In the genomic region with DNA sequence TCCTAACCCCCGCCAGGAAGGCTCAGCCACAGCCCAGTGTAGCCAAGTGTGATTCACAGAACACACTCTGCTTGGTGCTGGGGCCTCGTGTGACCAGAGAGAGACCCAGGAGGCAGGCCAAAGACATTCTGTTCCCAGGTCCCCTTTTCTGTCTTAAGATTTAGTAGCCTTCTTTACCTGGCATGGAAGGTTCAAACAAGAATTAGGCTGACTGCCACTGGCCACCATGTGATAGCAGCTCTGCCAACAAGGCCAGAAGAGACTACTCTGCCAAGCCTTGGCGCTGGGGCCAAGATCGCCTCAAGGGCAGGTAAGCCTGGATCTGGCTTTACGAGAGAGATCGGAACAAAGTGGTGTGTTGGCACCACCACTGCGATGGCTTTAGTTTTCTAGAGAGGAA, we compare ENCODE assay signal across 12 mouse cellular contexts. TPM values are rescaled to one million over a fixed set of nuclear protein-coding genes. Genes with fewer than 3 reads are reported as not detected.
DNase-seq lines count a peak whose midpoint lies in the region; TF ChIP-seq lines count a peak whose summit lies in the region.
"Had no signal": no experiment of that assay in that cellular context is flagged by ENCODE, and none has a peak within 500 bp of the region (broad histone marks: within the 10 kb centered on the region; RNA-seq: fewer than 3 reads in every experiment).

No protein-coding gene starts in this region.

- WGBS in cerebellum, adult 2 months = 13% methylated on average over 7 of the region's 7 CpGs

- no peak for TF ChIP-seq POLR2A in cerebellum, adult 2 months (IDR thresholded peaks at IDR 0.05; ENCODE audit: borderline replicate concordance, insufficient read depth, low read length)

- DNase-seq in kidney, adult 11 months = peak; percentile 85
- DNase-seq in kidney, postnatal 4 days = no peak
- peak; percentile 84 for DNase-seq in adrenal gland, postnatal 10 days
- DNase-seq in cerebellum, adult 2 months = peak; percentile 74 to 83
- peak; percentile 58 to 71 for DNase-seq in gastrocnemius, postnatal 36 days
- no peak for DNase-seq in right cerebral cortex, adult 2 months (ENCODE audit: low spot score in 2 of 2)
- DNase-seq in left cerebral cortex, postnatal 10 days (ENCODE audit: extremely low spot score in 1 of 2, low spot score in 2 of 2) = no peak
- no peak for DNase-seq in right cerebral cortex, postnatal 10 days (ENCODE audit: low spot score in 2 of 2)
- DNase-seq: liver, postnatal 0 days had no signal

- intact Hi-C loops in gastrocnemius, postnatal 36 days (cut with DNase I) = no loop called here
- intact Hi-C loops in left cerebral cortex, postnatal 10 days (cut with DNase I) = no loop called here

- no peaks in the 10 kb centered on the region for H3K27me3 ChIP-seq in cerebellum, adult 2 months (ENCODE audit: control insufficient read depth, insufficient read depth, low read length)
- H3K27me3 ChIP-seq: megakaryocyte, embryonic 14.5 days had no signal

- H3K4me1 ChIP-seq in cerebellum, adult 2 months (ENCODE audit: control insufficient read depth, insufficient read depth, low read length) = peaks cover 22% of the 10 kb centered on the region

- no peak overlapping the region for H3K27ac ChIP-seq in cerebellum, adult 2 months (ENCODE audit: insufficient read depth, low read length)

- no peak for TF ChIP-seq CTCF in cerebellum, adult 2 months (IDR thresholded peaks at IDR 0.05; ENCODE audit: borderline replicate concordance, insufficient read depth, low read depth, low read length)

- H3K4me3 ChIP-seq in cerebellum, adult 2 months (replicated peaks; ENCODE audit: insufficient read depth, low read depth, low read length) = no peak overlapping the region
- H3K4me3 ChIP-seq: erythroblast, embryonic 14.5 days had no signal

RNA-seq across cellular contexts. Expression of a gene that starts 6.9 kb away (rescaled TPM):
- 10 to 100 TPM; 96.8 to 100.0 TPM for total RNA-seq in adrenal gland, postnatal 10 days (2021)
- polyA plus RNA-seq in cerebellum, adult 2 months (2012; rRNA removed) = 57.8 and 59.5 TPM in 2 replicates
- 10 to 100 TPM; 62.0 to 74.5 TPM for total RNA-seq in gastrocnemius, postnatal 36 days (2021)
- total RNA-seq in left cerebral cortex, postnatal 10 days (2021) = 100 to 1,000 TPM in 1 of 2 experiments, 10 to 100 TPM in 1; 96.2 to 103 TPM

RNA-seq across cellular contexts. Expression of a gene that starts 7.3 kb away (rescaled TPM):
- total RNA-seq in adrenal gland, postnatal 10 days (2021) = 10 to 100 TPM; 51.3 to 57.3 TPM
- polyA plus RNA-seq in cerebellum, adult 2 months (2012; rRNA removed) = 20.7 and 21.5 TPM in 2 replicates
- 10 to 100 TPM; 55.5 to 71.5 TPM for total RNA-seq in gastrocnemius, postnatal 36 days (2021)
- total RNA-seq in left cerebral cortex, postnatal 10 days (2021) = 10 to 100 TPM; 21.6 to 22.0 TPM

RNA-seq across cellular contexts. Expression of a gene that starts 49.7 kb away (rescaled TPM):
- 1 to 10 TPM; 1.1 to 3.9 TPM for total RNA-seq in adrenal gland, postnatal 10 days (2021)
- 22.3 and 23.8 TPM in 2 replicates for polyA plus RNA-seq in cerebellum, adult 2 months (2012; rRNA removed)
- total RNA-seq in gastrocnemius, postnatal 36 days (2021) = under 1 TPM; 0.20 to 0.64 TPM
- 10 to 100 TPM; 21.3 to 27.5 TPM for total RNA-seq in left cerebral cortex, postnatal 10 days (2021)
- total RNA-seq: granulocyte monocyte progenitor cell, adult 5-6 weeks had no signal
- polyA plus RNA-seq: erythroblast, embryonic 14.5 days had no signal

RNA-seq across cellular contexts. Expression of a gene that starts 51.0 kb away (rescaled TPM):
- under 1 TPM; 0.48 to 0.88 TPM for total RNA-seq in adrenal gland, postnatal 10 days (2021)
- 3.2 and 3.5 TPM in 2 replicates for polyA plus RNA-seq in cerebellum, adult 2 months (2012; rRNA removed)
- total RNA-seq in gastrocnemius, postnatal 36 days (2021) = under 1 TPM in 1 of 2 experiments, not detected in 1; 0.33 TPM
- 1 to 10 TPM; 1.5 to 4.1 TPM for total RNA-seq in left cerebral cortex, postnatal 10 days (2021)
- polyA plus RNA-seq: erythroblast, embryonic 14.5 days had no signal

Comparison
In these comparisons a context has a peak if more than half of its experiments do, and no peak if none do; other contexts are left out.
1. DNase-seq: peak in kidney, adult 11 months (single experiment), adrenal gland, postnatal 10 days (single experiment), cerebellum, adult 2 months (2 of 2) and gastrocnemius, postnatal 36 days (2 of 2); none in kidney, postnatal 4 days (0 of 2), right cerebral cortex, adult 2 months (0 of 2), left cerebral cortex, postnatal 10 days (0 of 2) and right cerebral cortex, postnatal 10 days (0 of 2).
2. RNA of a gene that starts 49.7 kb away (total RNA-seq): 21.3 to 27.5 TPM in left cerebral cortex, postnatal 10 days; 1.1 to 3.9 TPM in adrenal gland, postnatal 10 days and 0.20 to 0.64 TPM in gastrocnemius, postnatal 36 days; every median in the first group is over 4 times any median in the second.